Mouse (Mus musculus): ENCODE data around the gene 2700049A03Rik. TPM values are rescaled to one million over a fixed set of nuclear protein-coding genes. Genes with fewer than 3 reads are reported as not detected.

The 2700049A03Rik gene
- polyA plus RNA-seq, 1 experiment from 2014 or later = 24.5 TPM

- peak overlapping the region; percentile 80 for H3K4me3 ChIP-seq
- no peaks in the 10 kb centered on the region for H3K27me3 ChIP-seq
- WGBS = 12% methylated on average over 11 of the region's 11 CpGs
- no peak for ATAC-seq
- H3K27ac ChIP-seq = no peak overlapping the region
- peaks cover 31% of the 10 kb centered on the region for H3K36me3 ChIP-seq (ENCODE audit: poor library complexity, severe bottlenecking)
- peaks cover 40% of the 10 kb centered on the region for H3K4me1 ChIP-seq
- H3K9me3 ChIP-seq (replicated peaks) = no peaks in the 10 kb centered on the region
- H3K4me2 ChIP-seq = peak overlapping the region; percentile 93
- H3K9ac ChIP-seq = peak overlapping the region; percentile 90
Observed at GRCm38 (mm10) chr12:71137686-71138085, 1.0 kb downstream of the 2700049A03Rik start.

DNA sequence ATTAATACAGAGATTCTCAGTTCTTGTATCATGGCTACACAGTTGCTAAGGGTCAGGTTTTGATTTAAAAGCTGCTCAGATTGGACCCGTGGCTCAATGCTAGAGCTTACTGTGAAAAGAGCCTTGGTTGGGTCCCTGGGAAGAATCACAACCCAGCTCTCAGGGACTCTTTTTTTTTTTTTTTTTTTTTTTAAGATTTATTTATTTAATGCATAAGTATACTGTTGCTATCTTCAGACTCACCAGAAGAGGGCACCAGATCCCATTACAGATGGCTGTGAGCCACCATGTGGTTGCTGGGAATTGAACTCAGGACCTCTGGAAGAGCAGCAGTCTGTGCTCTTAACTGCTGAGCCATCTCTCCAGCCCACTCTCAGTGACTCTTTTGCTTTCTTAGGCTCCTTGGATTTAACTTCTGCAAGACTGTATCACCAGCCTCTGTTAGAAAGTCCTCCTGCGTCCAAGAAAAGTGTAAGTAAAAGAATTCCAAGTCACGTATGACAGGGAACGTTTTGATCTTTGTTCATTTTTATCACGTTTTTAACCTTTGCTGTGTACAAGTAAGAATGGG is 2.7 kb downstream of the 2700049A03Rik start:
- no peak overlapping the region for H3K9ac ChIP-seq
- WGBS = 77% methylated on average over 5 of the region's 5 CpGs
- peak overlapping the region; percentile 93 for H3K4me2 ChIP-seq
- H3K4me3 ChIP-seq = no peak overlapping the region; the same call in 1 of the 2 replicates
- no peaks in the 10 kb centered on the region for H3K9me3 ChIP-seq (replicated peaks)
- no peak overlapping the region for H3K27ac ChIP-seq
- no peak for ATAC-seq
- H3K27me3 ChIP-seq = no peaks in the 10 kb centered on the region
- H3K36me3 ChIP-seq (ENCODE audit: poor library complexity, severe bottlenecking) = peaks cover 44% of the 10 kb centered on the region
- H3K4me1 ChIP-seq = peaks cover 40% of the 10 kb centered on the region

GRCm38 (mm10) chr12:71141189-71141588 is 4.5 kb downstream of the 2700049A03Rik start:
- Histone ChIP-seq H3K27ac (no peak overlapping the region), H3K27me3 (no peaks in the 10 kb centered on the region), H3K36me3 (ENCODE audit: poor library complexity, severe bottlenecking) (peaks cover 61% of the 10 kb centered on the region), H3K9ac (no peak overlapping the region), H3K4me1 (peaks cover 29% of the 10 kb centered on the region), H3K4me2 (no peak overlapping the region), H3K9me3 (replicated peaks) (no peaks in the 10 kb centered on the region), H3K4me3 (no peak overlapping the region)
- ATAC-seq = no peak

GRCm38 (mm10) chr12:71147641-71148040 is 11.0 kb downstream of the 2700049A03Rik start:
- peaks cover 80% of the 10 kb centered on the region for H3K36me3 ChIP-seq (ENCODE audit: poor library complexity, severe bottlenecking)
- 88% methylated on average over 3 of the region's 3 CpGs for WGBS
- H3K27ac ChIP-seq = no peak overlapping the region
- H3K9me3 ChIP-seq (replicated peaks) = no peaks in the 10 kb centered on the region
- no peak for ATAC-seq
- no peak overlapping the region for H3K4me2 ChIP-seq
- H3K27me3 ChIP-seq = no peaks in the 10 kb centered on the region
- H3K9ac ChIP-seq = no peak overlapping the region
- H3K4me3 ChIP-seq = no peak overlapping the region
- H3K4me1 ChIP-seq = no peaks in the 10 kb centered on the region

GRCm38 (mm10) chr12:71148801-71149200 is 12.2 kb downstream of the 2700049A03Rik start:
- no peak overlapping the region for H3K27ac ChIP-seq
- H3K4me1 ChIP-seq = no peaks in the 10 kb centered on the region
- H3K36me3 ChIP-seq (ENCODE audit: poor library complexity, severe bottlenecking) = peaks cover 80% of the 10 kb centered on the region
- H3K9ac ChIP-seq = no peak overlapping the region
- no peak for ATAC-seq
- H3K27me3 ChIP-seq = no peaks in the 10 kb centered on the region
- no peak overlapping the region for H3K4me3 ChIP-seq
- no peak overlapping the region for H3K4me2 ChIP-seq
- H3K9me3 ChIP-seq (replicated peaks) = no peaks in the 10 kb centered on the region
- 98% methylated on average over 9 of the region's 9 CpGs for WGBS

DNA sequence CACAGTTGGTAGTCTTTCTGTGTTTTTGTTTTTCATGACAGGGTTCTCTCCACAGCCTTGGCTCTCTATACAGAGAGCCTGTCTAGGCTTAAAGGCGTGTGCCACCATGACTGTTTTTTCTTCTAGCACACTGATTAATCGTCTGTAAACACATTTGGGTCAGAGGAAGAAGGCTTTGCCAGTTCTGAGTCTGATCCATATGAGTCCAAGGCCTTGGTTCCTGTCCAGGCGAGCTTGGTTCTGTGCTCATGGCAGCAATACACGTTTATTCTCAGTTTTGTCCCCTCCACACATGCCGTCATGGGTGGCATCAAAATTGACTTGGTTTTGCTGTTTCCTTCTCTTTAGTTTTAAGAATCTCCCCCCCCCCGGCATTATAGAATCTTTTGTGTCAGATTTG is 12.8 kb downstream of the 2700049A03Rik start:
- WGBS = 83% methylated on average over 6 of the region's 6 CpGs
- Histone ChIP-seq H3K27ac (no peak overlapping the region), H3K9me3 (replicated peaks) (no peaks in the 10 kb centered on the region), H3K36me3 (ENCODE audit: poor library complexity, severe bottlenecking) (peaks cover 81% of the 10 kb centered on the region), H3K4me1 (no peaks in the 10 kb centered on the region), H3K9ac (no peak overlapping the region), H3K4me2 (no peak overlapping the region), H3K27me3 (no peaks in the 10 kb centered on the region), H3K4me3 (no peak overlapping the region)
- no peak for ATAC-seq

- Histone ChIP-seq H3K27me3 (no peaks in the 10 kb centered on the region), H3K9ac (no peak overlapping the region), H3K36me3 (ENCODE audit: poor library complexity, severe bottlenecking) (peaks cover 81% of the 10 kb centered on the region), H3K27ac (no peak overlapping the region), H3K4me2 (no peak overlapping the region), H3K4me3 (no peak overlapping the region), H3K4me1 (no peaks in the 10 kb centered on the region), H3K9me3 (replicated peaks) (no peaks in the 10 kb centered on the region)
- ATAC-seq = no peak
- WGBS = 96% methylated on average over 8 of the region's 8 CpGs
Observed at GRCm38 (mm10) chr12:71150167-71150566, 13.5 kb downstream of the 2700049A03Rik start.

GRCm38 (mm10) chr12:71154979-71155378 is 18.3 kb downstream of the 2700049A03Rik start:
- H3K9ac ChIP-seq = no peak overlapping the region
- no peak overlapping the region for H3K27ac ChIP-seq
- no peak overlapping the region for H3K4me3 ChIP-seq
- H3K4me1 ChIP-seq = no peaks in the 10 kb centered on the region
- H3K4me2 ChIP-seq = no peak overlapping the region
- H3K27me3 ChIP-seq = no peaks in the 10 kb centered on the region
- ATAC-seq = no peak
- peaks cover 82% of the 10 kb centered on the region for H3K36me3 ChIP-seq (ENCODE audit: poor library complexity, severe bottlenecking)
- H3K9me3 ChIP-seq (replicated peaks) = no peaks in the 10 kb centered on the region
- 96% methylated on average over 6 of the region's 6 CpGs for WGBS

DNA sequence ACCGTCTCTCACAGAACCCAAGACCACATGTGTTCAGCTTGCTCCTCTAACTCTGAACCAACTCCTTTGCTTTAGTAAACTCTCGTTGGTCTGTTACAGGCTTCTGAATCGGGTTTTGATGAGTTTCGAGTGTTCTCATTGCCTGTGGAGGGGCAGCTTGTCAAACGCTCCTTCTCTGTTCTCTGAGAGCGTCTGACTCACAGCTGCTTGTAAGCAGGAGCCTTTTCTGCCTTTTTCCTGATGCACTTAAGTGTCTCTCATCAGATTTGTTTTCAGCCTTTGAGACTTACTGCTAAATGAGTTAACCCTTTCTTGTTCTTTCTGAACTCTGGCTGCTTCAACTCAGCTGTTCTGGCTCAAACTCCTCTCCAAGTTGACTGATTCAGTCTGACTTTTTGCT is 21.3 kb downstream of the 2700049A03Rik start:
- 78% methylated on average over 6 of the region's 6 CpGs for WGBS
- H3K36me3 ChIP-seq (ENCODE audit: poor library complexity, severe bottlenecking) = peaks cover 87% of the 10 kb centered on the region
- no peak overlapping the region for H3K27ac ChIP-seq
- H3K9ac ChIP-seq = no peak overlapping the region
- H3K27me3 ChIP-seq = no peaks in the 10 kb centered on the region
- ATAC-seq = no peak
- H3K9me3 ChIP-seq (replicated peaks) = no peaks in the 10 kb centered on the region
- no peak overlapping the region for H3K4me2 ChIP-seq
- H3K4me1 ChIP-seq = no peaks in the 10 kb centered on the region
- no peak overlapping the region for H3K4me3 ChIP-seq

DNA sequence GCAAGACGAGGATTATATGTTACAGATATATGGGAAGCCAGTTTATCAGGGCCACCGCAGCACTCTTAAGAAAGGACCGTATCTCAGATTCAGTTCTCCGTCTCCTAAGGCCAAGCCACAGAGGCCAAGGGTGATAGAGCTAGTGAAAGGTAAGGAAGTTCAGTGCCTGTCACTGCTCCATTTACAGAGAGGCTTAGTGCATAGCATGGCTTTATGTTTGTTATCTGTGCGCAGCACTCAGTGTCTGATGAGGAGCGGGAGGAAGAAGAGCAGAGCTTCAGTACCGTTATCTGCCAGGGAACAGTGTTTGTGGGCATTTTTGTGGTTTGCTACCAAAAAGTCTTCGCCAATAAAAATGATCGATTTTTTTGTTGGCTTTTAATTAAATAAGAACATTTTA is 27.8 kb downstream of the 2700049A03Rik start:
- H3K9ac ChIP-seq = no peak overlapping the region
- no peak overlapping the region for H3K27ac ChIP-seq
- H3K36me3 ChIP-seq (ENCODE audit: poor library complexity, severe bottlenecking) = peaks cover 76% of the 10 kb centered on the region
- 94% methylated on average over 9 of the region's 9 CpGs for WGBS
- H3K4me2 ChIP-seq = no peak overlapping the region
- ATAC-seq = no peak
- H3K4me1 ChIP-seq = no peaks in the 10 kb centered on the region
- H3K27me3 ChIP-seq = no peaks in the 10 kb centered on the region
- H3K4me3 ChIP-seq = no peak overlapping the region
- H3K9me3 ChIP-seq (replicated peaks) = no peaks in the 10 kb centered on the region

DNA sequence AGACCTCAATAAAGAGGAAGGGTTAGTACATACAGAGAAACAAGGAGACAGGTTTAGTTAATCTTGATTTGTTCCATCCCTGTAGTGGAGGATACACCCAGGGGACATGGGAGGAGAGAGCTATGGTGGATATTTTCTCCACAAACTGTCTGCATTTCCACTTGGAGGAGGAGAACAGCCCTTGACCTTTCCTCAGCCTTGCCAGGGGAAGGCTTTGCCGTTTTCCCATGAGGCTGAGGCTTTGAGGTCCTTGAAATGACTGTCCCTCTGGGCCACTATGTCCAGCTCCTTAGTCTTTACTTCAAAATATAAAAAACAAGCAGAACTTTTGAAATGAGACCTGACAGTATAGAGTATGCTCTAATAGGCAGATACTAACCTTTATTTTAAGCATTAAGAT is 33.3 kb downstream of the 2700049A03Rik start:
- H3K4me1 ChIP-seq = no peaks in the 10 kb centered on the region
- H3K9ac ChIP-seq = no peak overlapping the region
- H3K27me3 ChIP-seq = no peaks in the 10 kb centered on the region
- no peak overlapping the region for H3K4me3 ChIP-seq
- H3K27ac ChIP-seq = no peak overlapping the region
- H3K36me3 ChIP-seq (ENCODE audit: poor library complexity, severe bottlenecking) = peaks cover 69% of the 10 kb centered on the region
- WGBS = 100% methylated on average over 1 of the region's 1 CpGs
- ATAC-seq = no peak
- no peaks in the 10 kb centered on the region for H3K9me3 ChIP-seq (replicated peaks)
- no peak overlapping the region for H3K4me2 ChIP-seq

DNA sequence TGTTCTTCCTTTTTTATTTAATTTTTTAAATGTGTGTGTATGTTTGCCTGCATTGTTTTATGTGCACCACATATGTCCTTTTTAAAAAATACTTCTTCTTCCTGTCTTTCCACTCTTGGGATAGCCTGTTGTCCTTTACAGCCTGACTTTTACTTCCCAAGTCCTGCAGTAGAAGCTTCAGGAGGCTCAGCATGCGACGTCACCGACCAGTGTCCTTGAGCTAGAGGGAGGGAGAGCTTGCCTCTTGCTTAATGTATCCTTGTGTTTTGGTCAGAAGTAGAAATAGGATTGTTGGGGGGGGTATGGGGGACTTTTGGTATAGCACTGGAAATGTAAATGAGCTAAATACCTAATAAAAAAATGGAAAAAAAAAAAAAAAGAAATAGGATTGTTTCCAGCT is 47.1 kb downstream of the 2700049A03Rik start:
- no peak overlapping the region for H3K27ac ChIP-seq
- no peak for ATAC-seq
- no peak overlapping the region for H3K4me3 ChIP-seq
- no peaks in the 10 kb centered on the region for H3K27me3 ChIP-seq
- H3K9ac ChIP-seq = no peak overlapping the region
- H3K9me3 ChIP-seq (replicated peaks) = no peaks in the 10 kb centered on the region
- no peak overlapping the region for H3K4me2 ChIP-seq
- peaks cover 62% of the 10 kb centered on the region for H3K36me3 ChIP-seq (ENCODE audit: poor library complexity, severe bottlenecking)
- H3K4me1 ChIP-seq = no peaks in the 10 kb centered on the region
- 92% methylated on average over 3 of the region's 3 CpGs for WGBS

GRCm38 (mm10) chr12:71184396-71184795 is 47.7 kb downstream of the 2700049A03Rik start:
- Histone ChIP-seq H3K9me3 (replicated peaks) (no peaks in the 10 kb centered on the region), H3K4me1 (no peaks in the 10 kb centered on the region), H3K27me3 (no peaks in the 10 kb centered on the region), H3K27ac (no peak overlapping the region), H3K9ac (no peak overlapping the region), H3K4me3 (no peak overlapping the region), H3K36me3 (ENCODE audit: poor library complexity, severe bottlenecking) (peaks cover 62% of the 10 kb centered on the region), H3K4me2 (no peak overlapping the region)
- no peak for ATAC-seq
- WGBS = 98% methylated on average over 4 of the region's 4 CpGs

Data from forebrain, embryonic 13.5 days (tissue).